8 mouse cellular contexts compared by ENCODE assay signal in the genomic region with DNA sequence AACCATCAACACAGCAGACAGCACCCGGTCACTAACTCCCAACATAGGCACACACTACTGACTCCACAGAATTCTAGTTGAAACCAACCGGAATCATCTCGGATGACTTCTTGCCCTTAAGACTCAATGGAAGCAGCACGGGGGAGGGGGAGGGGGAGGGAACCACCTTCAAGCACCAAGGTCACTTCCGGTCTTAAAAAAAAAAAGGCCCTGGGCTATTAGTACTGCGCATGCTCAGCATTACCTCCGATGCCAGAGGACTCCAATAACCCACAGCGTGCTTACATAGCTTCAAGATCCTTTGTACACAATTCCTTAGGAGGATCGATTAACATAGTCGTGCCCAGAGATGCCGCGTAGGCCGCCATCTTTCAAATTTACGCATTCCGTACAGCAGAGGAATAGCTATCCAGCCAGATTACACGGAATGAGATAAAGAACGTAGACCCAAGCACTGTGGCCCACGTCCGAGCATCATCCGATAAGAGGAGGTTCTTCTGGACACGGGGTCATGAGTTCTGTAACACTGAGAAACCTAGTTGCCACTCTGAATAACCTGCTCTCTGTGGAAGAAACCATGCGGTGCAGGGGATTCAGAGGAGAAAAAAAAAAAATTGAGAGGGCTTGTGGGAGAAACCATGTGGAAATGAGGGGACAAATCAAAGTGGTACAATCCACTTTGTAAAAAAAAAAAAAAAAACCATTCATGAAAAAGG. TPM values are rescaled to one million over a fixed set of nuclear protein-coding genes. Genes with fewer than 3 reads are reported as not detected.
DNase-seq lines count a peak whose midpoint lies in the region; ATAC-seq lines count a peak whose summit lies in the region.

TSS of gene Zfp27 (minus strand) at position 607 of the 716 bp plus-strand sequence.

- DNase-seq in MN1 (ENCODE audit: low spot score): peak; percentile 83
- peak; percentile 70 for DNase-seq in cerebellum, adult 8-10 months
- DNase-seq in forelimb bud, embryonic 11.5 days (ENCODE audit: low read depth, low spot score): peak; percentile 85
- DNase-seq in layer of hippocampus, adult 9-10 months (ENCODE audit: low spot score): peak; percentile 62
- DNase-seq in ovary, postnatal 14 days (ENCODE audit: low spot score): peak; percentile 30
- peak; percentile 62 for DNase-seq in thymus, postnatal 14 days

- H3K27me3 ChIP-seq in lung, embryonic 16.5 days (ENCODE audit: control insufficient read depth, insufficient read depth, low read depth, low read length): no peaks in the 10 kb centered on the region

- WGBS in lung, embryonic 16.5 days: under 1% methylated on average over 22 of the region's 22 CpGs

- no peaks in the 10 kb centered on the region for H3K36me3 ChIP-seq in lung, embryonic 16.5 days (ENCODE audit: control insufficient read depth, insufficient read depth, low read length)

- peak within 1 kb of the TSS; percentile 70 for H3K4me3 ChIP-seq in lung, embryonic 16.5 days (ENCODE audit: low read length)

- H3K4me1 ChIP-seq in lung, embryonic 16.5 days (replicated peaks; ENCODE audit: control insufficient read depth, insufficient read depth, low read length): peaks cover 9% of the 10 kb centered on the region

- H3K4me2 ChIP-seq in lung, embryonic 16.5 days (ENCODE audit: low read depth, low read length): peak within 1 kb of the TSS; percentile 71

- peak; percentile 69 to 73 for ATAC-seq in hematopoietic stem cell, adult 5-6 weeks (replicated peaks in 1 of 2; ENCODE audit: insufficient read depth in 1 of 2, low FRiP score in 2 of 2, low TSS enrichment in 1 of 2, low read depth in 1 of 2, poor library complexity in 2 of 2, severe bottlenecking in 2 of 2)
- ATAC-seq in lung, embryonic 16.5 days (ENCODE audit: low read depth): peak; percentile 78

- H3K27ac ChIP-seq in lung, embryonic 16.5 days (ENCODE audit: low read length): peak within 1 kb of the TSS; percentile 96

- H3K9me3 ChIP-seq in lung, embryonic 16.5 days (ENCODE audit: control insufficient read depth, low read length): no peaks in the 10 kb centered on the region

- H3K9ac ChIP-seq in lung, embryonic 16.5 days (ENCODE audit: low read length): peak within 1 kb of the TSS; percentile 73

RNA-seq across cellular contexts. Expression of gene Zfp27, which starts in this region (rescaled TPM):
- total RNA-seq in hematopoietic stem cell, adult 5-6 weeks (2017): 11.9 and 20.2 TPM in 2 replicates
- 9.3 and 9.7 TPM in 2 replicates for polyA plus RNA-seq in lung, embryonic 16.5 days (2015; fragmentation: Nextera tagmentation; extraction: Ambion mirVana)

Comparison
In these comparisons a context has a peak if more than half of its experiments do, and no peak if none do; other contexts are left out.
1. Peak in every context shown above with its lines: DNase-seq, ATAC-seq, H3K4me3 ChIP-seq and H3K27ac ChIP-seq.
2. DNase-seq: peak in every context shown above with its lines; median percentile 85 in forelimb bud, embryonic 11.5 days; 83 in MN1; 70 in cerebellum, adult 8-10 months; 62 in layer of hippocampus, adult 9-10 months; 62 in thymus, postnatal 14 days; 30 in ovary, postnatal 14 days.